Mouse (Mus musculus) stomach, postnatal 0 days (tissue): Measurements from ENCODE around the gene Ntrk1. TPM values are rescaled to one million over a fixed set of nuclear protein-coding genes. Genes with fewer than 3 reads are reported as not detected.

ENCODE experiments used
- ATAC-seq: fragments of 200-750 bp; cut with Nextera tagmentation; 2 replicates; pipeline ENCODE4 v1.8.0; 2017; ENCODE audit not compliant: low FRiP score, low TSS enrichment
- DNase-seq: peaks from one replicate; pipeline ENCODE4 v3.0.0-alpha.2; 2016; ENCODE audit warnings: low spot score
- H3K27ac ChIP-seq: fragments of 300-500 bp; sonication (generic); replicated peaks from 2 replicates; pipeline ENCODE4 v1.5.1; 2014; ENCODE audit warnings: mild to moderate bottlenecking, control low read depth
- H3K27me3 ChIP-seq: fragments of 300-500 bp; sonication (generic); 2 replicates; pipeline ENCODE4 v1.6.1; 2014; ENCODE audit warnings: low read length; ENCODE audit not compliant: control insufficient read depth, insufficient read depth
- H3K36me3 ChIP-seq: fragments of 300-500 bp; sonication (generic); 2 replicates; pipeline ENCODE4 v1.6.1; 2014; ENCODE audit warnings: low read length, mixed read lengths; ENCODE audit not compliant: control insufficient read depth, insufficient read depth
- H3K4me1 ChIP-seq: fragments of 300-500 bp; sonication (generic); replicated peaks from 2 replicates; pipeline ENCODE4 v1.6.1; 2014; ENCODE audit warnings: antibody characterized with exemption; ENCODE audit not compliant: control insufficient read depth, insufficient read depth
- H3K4me2 ChIP-seq: fragments of 300-500 bp; sonication (generic); replicated peaks from 2 replicates; pipeline ENCODE4 v1.6.1; 2014; ENCODE audit warnings: low read depth, mild to moderate bottlenecking, control low read depth, moderate library complexity
- H3K4me3 ChIP-seq: fragments of 300-500 bp; sonication (generic); 2 replicates; pipeline ENCODE4 v1.5.1; 2014; ENCODE audit warnings: low read depth, low read length, control low read depth
- H3K9ac ChIP-seq: fragments of 300-500 bp; sonication (generic); 2 replicates; pipeline ENCODE4 v1.6.1; 2014; ENCODE audit warnings: mild to moderate bottlenecking, low read length, control low read depth, mixed read lengths
- H3K9me3 ChIP-seq: fragments of 300-500 bp; sonication (generic); 2 replicates; pipeline ENCODE4 v1.6.1; 2016; ENCODE audit warnings: low read length; ENCODE audit not compliant: control insufficient read depth
- CTCF ChIP-seq: IDR thresholded peaks from 2 replicates; pipeline ENCODE4 v1.5.1; 2016; ENCODE audit warnings: antibody characterized with exemption, low read depth, mild to moderate bottlenecking, moderate library complexity
- EP300 ChIP-seq: optimal IDR thresholded peaks from 2 replicates; pipeline ENCODE3; 2016; ENCODE audit warnings: antibody characterized with exemption
- WGBS: fragments of 180-500 bp; shearing (Covaris S2); extraction: QIAGEN DNeasy Blood & Tissue Kit; methylation state at CpG from one replicate; pipeline ENCODE4 v1.1.7; 2014; 5-methylcytosine and 5-hydroxymethylcytosine counted together
- polyA plus RNA-seq: library from polyadenylated mRNA; unstranded; fragments of >200 nt; fragmentation: Nextera tagmentation; extraction: Ambion mirVana; gene quantifications from 2 replicates; pipeline ENCODE4 v1.2.1, GENCODE M21; 2015

Gene Ntrk1
- polyA plus RNA-seq, 1 experiment from 2014 or later = 0.41 TPM

- Histone ChIP-seq H3K4me3 (no peak overlapping the region), H3K9me3 (no peaks in the 10 kb centered on the region), H3K4me1 (peaks cover 3% of the 10 kb centered on the region; the same call in 1 of the 2 replicates), H3K27ac (no peak overlapping the region), H3K4me2 (no peak overlapping the region), H3K9ac (no peak overlapping the region), H3K36me3 (no peaks in the 10 kb centered on the region), H3K27me3 (no peaks in the 10 kb centered on the region; the same call in 1 of the 2 replicates)
- no peak for DNase-seq
- no peak for ATAC-seq
- TF ChIP-seq CTCF = no peak
- TF ChIP-seq EP300 = no peak
- WGBS = 77% methylated on average over 8 of the region's 8 CpGs
Measured at GRCm38 (mm10) chr3:87769506-87769905, 25.5 kb downstream of the Ntrk1 start.

- ATAC-seq (peak; percentile 84), DNase-seq (peak; percentile 83)
- TF ChIP-seq EP300 (no peak), CTCF (peak; percentile 95)
- H3K4me2 ChIP-seq = peak overlapping the region; percentile 51
- H3K36me3 ChIP-seq = no peaks in the 10 kb centered on the region
- under 1% methylated on average over 34 of the region's 37 CpGs for WGBS
- peak overlapping the region; percentile 55 for H3K9ac ChIP-seq
- H3K4me3 ChIP-seq = peak overlapping the region; percentile 44
- H3K27me3 ChIP-seq = no peaks in the 10 kb centered on the region; the same call in 1 of the 2 replicates
- peak overlapping the region; percentile 66 for H3K27ac ChIP-seq
- H3K9me3 ChIP-seq = no peaks in the 10 kb centered on the region
- H3K4me1 ChIP-seq = peaks cover 5% of the 10 kb centered on the region; the same call in 1 of the 2 replicates
Measured at GRCm38 (mm10) chr3:87768844-87769243, 26.1 kb downstream of the Ntrk1 start.

GRCm38 (mm10) chr3:87768431-87768830 is 26.5 kb downstream of the Ntrk1 start:
- H3K9ac ChIP-seq = peak overlapping the region; percentile 55
- ATAC-seq (no peak), DNase-seq (no peak)
- no peaks in the 10 kb centered on the region for H3K36me3 ChIP-seq
- H3K4me2 ChIP-seq = peak overlapping the region; percentile 51
- H3K27me3 ChIP-seq = no peaks in the 10 kb centered on the region; the same call in 1 of the 2 replicates
- H3K4me3 ChIP-seq = peak overlapping the region; percentile 44
- WGBS = 42% methylated on average over 6 of the region's 6 CpGs
- peaks cover 5% of the 10 kb centered on the region; the same call in 1 of the 2 replicates for H3K4me1 ChIP-seq
- peak overlapping the region; percentile 66 for H3K27ac ChIP-seq
- TF ChIP-seq EP300 (no peak), CTCF (no peak)
- no peaks in the 10 kb centered on the region for H3K9me3 ChIP-seq

GRCm38 (mm10) chr3:87767764-87768163 is 27.2 kb downstream of the Ntrk1 start:
- Histone ChIP-seq H3K27me3 (no peaks in the 10 kb centered on the region; the same call in 1 of the 2 replicates), H3K9ac (peak overlapping the region; percentile 55), H3K4me2 (peak overlapping the region; percentile 51), H3K27ac (peak overlapping the region; percentile 66), H3K36me3 (no peaks in the 10 kb centered on the region), H3K4me3 (peak overlapping the region; percentile 44), H3K9me3 (no peaks in the 10 kb centered on the region), H3K4me1 (peaks cover 9% of the 10 kb centered on the region; the same call in 1 of the 2 replicates)
- DNase-seq = no peak
- no peak for TF ChIP-seq EP300
- TF ChIP-seq CTCF = no peak
- WGBS = 60% methylated on average over 8 of the region's 8 CpGs
- ATAC-seq = no peak

GRCm38 (mm10) chr3:87766284-87766667 is 28.7 kb downstream of the Ntrk1 start:
- Histone ChIP-seq H3K9me3 (no peaks in the 10 kb centered on the region), H3K4me2 (no peak overlapping the region), H3K27me3 (no peaks in the 10 kb centered on the region; the same call in 1 of the 2 replicates), H3K36me3 (no peaks in the 10 kb centered on the region), H3K4me1 (peaks cover 9% of the 10 kb centered on the region; the same call in 1 of the 2 replicates), H3K27ac (0 out of 2 replicates have a peak overlapping the region, but pooled peaks have one; percentile 86), H3K9ac (no peak overlapping the region), H3K4me3 (no peak overlapping the region)
- DNase-seq = no peak
- TF ChIP-seq CTCF = no peak
- TF ChIP-seq EP300 = no peak
- no peak for ATAC-seq
- WGBS = 83% methylated on average over 3 of the region's 3 CpGs

GRCm38 (mm10) chr3:87765631-87766283 is 29.2 kb downstream of the Ntrk1 start:
- no peak for DNase-seq
- ATAC-seq = no peak

More at GRCm38 (mm10) chr3:87765631-87766283, 29.2 kb downstream of the Ntrk1 start:
- 64% methylated on average over 5 of the region's 5 CpGs for WGBS
- no peaks in the 10 kb centered on the region for H3K9me3 ChIP-seq
- peaks cover 9% of the 10 kb centered on the region; the same call in 1 of the 2 replicates for H3K4me1 ChIP-seq
- H3K9ac ChIP-seq = no peak overlapping the region
- peak overlapping the region; percentile 32; the same call in 1 of the 2 replicates for H3K4me2 ChIP-seq
- peak overlapping the region; percentile 86 for H3K27ac ChIP-seq
- TF ChIP-seq EP300 = no peak
- no peaks in the 10 kb centered on the region for H3K36me3 ChIP-seq
- no peaks in the 10 kb centered on the region; the same call in 1 of the 2 replicates for H3K27me3 ChIP-seq
- H3K4me3 ChIP-seq = no peak overlapping the region
